Mouse (Mus musculus): Measurements from ENCODE around the gene Cldn6.

DNA sequence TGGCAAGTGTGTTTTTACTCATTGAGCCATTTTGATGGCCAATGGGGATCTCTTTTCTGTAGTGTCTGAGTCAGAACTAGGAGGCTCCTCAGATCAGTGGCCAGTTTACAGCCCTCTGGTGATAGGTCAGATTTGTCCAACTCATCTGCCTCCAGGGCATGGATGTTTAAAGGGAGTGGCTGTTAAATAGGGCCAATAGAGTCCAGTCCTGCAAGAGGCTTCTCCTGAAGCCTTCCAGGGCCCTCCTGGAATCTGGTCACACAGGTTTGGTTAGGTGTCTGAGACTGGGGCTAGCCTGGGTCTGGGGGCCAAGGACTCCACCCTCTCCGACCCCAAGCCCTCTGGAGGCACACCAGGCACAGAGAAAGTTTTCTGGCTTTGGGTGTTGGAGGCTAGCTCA is 15.4 kb downstream of the Cldn6 start:
- TF ChIP-seq USF1 (IDR thresholded peaks at IDR 0.05; ENCODE audit: low read depth, low read length) (no peak), CTCF (conservative IDR thresholded peaks at IDR 0.05 in 1 of 2, IDR thresholded peaks at IDR 0.05 in 1 of 2; ENCODE audit: low read depth in 2 of 2, low read length in 2 of 2) (no peak), UBTF (IDR thresholded peaks at IDR 0.05; ENCODE audit: low read depth, low read length) (no peak), POLR2A (IDR thresholded peaks at IDR 0.05; ENCODE audit: low read depth, low read length) (no peak), MYC (IDR thresholded peaks at IDR 0.05; ENCODE audit: low read depth, low read length) (no peak)
